Mouse (Mus musculus) activated CD4-positive, CD25-positive, alpha-beta regulatory T cell, adult 9 weeks (primary cell): Measurements from ENCODE around the gene Ano10. TPM values are rescaled to one million over a fixed set of nuclear protein-coding genes. Genes with fewer than 3 reads are reported as not detected.

Experiments used
- polyA plus RNA-seq: library from polyadenylated mRNA; unstranded; fragments of 100-300 nt; shearing (Covaris generic); gene quantifications from one replicate; pipeline ENCODE4 v1.2.1, GENCODE M21; 2017

Gene Ano10
- polyA plus RNA-seq = 39.8 TPM

DNA sequence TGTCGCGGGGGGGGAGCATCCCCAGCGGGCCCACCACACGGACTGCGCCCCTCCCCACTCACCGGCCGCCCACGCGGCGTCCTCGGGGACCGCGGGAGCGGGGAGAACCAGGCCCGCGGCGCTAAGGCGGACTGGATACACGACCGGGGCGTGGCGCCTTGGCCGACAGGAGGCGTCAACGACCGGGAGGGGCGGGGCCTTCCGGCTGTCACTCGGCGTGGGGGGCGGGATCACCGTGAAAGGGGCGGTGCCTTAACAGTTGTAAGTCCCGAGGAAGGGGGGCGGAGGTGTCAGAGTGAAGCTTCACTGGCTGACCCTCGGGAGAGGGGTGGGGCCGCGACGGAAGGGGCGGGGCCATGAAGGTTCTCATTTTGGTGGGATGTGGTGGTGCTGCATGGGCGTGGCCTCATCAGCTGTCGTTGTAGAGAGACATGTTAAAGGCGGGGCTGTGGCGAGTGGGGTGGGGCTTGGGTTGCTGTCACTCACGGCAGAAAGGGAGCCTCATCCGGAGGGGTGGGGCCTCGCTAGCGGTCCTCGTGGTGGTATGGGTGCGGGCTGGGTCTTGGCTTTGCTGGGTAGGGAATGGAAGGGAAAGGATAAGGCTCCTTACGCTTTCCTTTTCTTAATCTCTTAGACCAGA lies at the start of gene Ano10:
Ano10 (minus strand) TSS at position 182 of the 640 bp plus-strand sequence.

Other genes with a start within 250 kb of the Ano10 start
- 102 TPM for gene Snrk, start 177.2 kb downstream of the Ano10 start, polyA plus RNA-seq
- 17.7 TPM for gene Abhd5, start 57.2 kb upstream of the Ano10 start, polyA plus RNA-seq